Mouse (Mus musculus): ENCODE data around the gene Scarf1.

Scarf1 gene

DNA sequence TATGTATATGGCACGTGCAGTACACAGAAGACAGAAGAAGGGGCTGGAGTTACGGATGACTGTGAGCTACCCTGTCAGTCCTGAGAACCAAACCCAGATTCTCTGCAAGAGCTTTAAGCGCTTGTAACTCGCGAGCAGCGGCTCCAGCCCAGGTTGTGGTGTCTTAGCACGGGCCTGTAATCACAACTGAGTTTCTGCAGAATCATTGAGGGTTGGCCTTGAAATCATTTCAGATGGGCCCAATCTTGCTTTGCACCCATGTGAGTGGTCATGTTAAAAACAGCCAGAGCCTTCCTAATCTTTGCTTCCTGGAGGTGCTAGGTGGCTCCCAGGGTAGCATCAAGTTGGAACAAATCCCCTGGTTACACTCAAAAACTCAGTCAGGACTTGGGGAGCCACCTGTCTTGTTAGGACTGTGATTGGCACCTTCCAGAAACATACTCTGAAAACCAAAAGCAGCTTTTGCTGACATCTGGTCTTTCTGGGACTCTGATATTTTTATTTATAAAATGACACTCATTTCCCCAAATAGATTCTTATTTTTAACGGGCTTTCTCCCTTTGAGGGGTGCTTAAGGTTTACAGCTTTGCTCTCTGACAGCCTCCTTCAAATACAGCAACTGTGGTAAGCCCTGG lies 46.6 kb downstream of the Scarf1 start:
- H3K27me3 ChIP-seq (ENCODE audit: control insufficient read depth, insufficient read depth, low read length, poor library complexity, severe bottlenecking): no peaks in the 10 kb centered on the region
- H3K36me3 ChIP-seq (ENCODE audit: control insufficient read depth, insufficient read depth, low read length, poor library complexity, severe bottlenecking): peaks cover 13% of the 10 kb centered on the region
- no peak for DNase-seq (ENCODE audit: low read depth, low spot score)

DNA sequence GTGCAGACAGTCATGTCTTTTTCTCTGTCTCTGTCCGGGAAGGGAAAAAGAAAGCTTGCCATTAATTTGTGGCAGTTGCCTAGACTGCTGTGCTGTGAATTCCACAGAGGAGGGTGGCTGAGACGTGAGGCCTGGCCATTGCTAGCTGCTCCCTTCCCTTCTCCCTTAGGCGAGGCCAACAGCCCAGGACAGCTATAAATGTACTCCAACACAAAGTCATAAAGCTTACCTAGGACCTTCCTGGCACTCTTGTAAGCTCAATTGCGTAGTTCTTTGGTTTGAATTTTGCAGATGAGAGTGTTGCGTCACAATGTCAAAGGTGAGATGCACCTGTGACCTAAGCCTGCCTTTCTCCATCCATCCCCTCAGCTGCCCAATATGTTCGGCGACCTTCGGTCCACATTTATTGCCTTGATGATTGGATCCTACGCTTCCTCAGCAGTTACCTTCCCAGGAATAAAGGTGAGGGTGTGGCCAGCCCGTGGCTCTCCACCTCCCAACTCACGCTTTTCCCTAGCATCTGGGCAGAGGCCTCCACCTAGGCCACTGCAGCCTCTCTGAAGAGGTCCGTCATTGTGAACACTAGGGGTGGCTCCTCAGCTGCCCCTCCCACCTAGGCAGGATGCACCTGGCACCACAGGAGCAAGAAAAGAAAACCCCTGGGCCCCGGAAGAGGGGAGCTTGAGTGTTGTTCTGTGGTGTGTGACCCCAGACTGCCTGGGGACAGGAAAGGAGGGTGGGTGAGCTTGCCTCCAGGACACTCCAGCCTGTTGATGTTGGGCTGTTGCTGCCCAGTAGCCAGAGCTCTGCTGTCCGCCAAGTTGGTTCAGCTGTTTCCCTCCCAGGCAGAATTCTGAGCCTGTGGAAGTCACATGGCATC lies 47.4 kb downstream of the Scarf1 start:
- peaks cover 13% of the 10 kb centered on the region for H3K36me3 ChIP-seq (ENCODE audit: control insufficient read depth, insufficient read depth, low read length, poor library complexity, severe bottlenecking)
- peak; percentile 81 for DNase-seq (ENCODE audit: low read depth, low spot score)
- H3K27me3 ChIP-seq (ENCODE audit: control insufficient read depth, insufficient read depth, low read length, poor library complexity, severe bottlenecking): no peaks in the 10 kb centered on the region

DNA sequence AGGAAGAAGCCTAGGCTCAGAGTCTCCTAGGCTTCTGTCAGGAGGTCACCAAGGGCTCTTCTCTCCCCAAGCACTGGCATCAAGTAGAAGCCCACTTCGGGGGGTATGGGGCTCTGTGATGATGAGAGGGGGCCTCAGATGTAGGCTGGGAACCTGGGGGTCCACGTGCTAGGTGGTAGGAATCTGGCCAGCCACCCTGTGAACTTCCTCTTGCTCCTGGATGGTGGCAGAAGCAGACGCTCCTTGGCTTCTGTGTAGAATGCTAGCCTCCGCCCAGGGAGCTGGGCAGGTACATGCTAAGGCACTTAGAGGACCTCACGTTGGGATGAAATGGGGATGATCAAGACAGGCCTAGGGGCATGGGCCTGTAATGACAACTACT lies 48.1 kb downstream of the Scarf1 start:
- Histone ChIP-seq H3K27me3 (ENCODE audit: control insufficient read depth, insufficient read depth, low read length, poor library complexity, severe bottlenecking) (no peaks in the 10 kb centered on the region), H3K36me3 (ENCODE audit: control insufficient read depth, insufficient read depth, low read length, poor library complexity, severe bottlenecking) (peaks cover 13% of the 10 kb centered on the region)
- no peak for DNase-seq (ENCODE audit: low read depth, low spot score)

DNA sequence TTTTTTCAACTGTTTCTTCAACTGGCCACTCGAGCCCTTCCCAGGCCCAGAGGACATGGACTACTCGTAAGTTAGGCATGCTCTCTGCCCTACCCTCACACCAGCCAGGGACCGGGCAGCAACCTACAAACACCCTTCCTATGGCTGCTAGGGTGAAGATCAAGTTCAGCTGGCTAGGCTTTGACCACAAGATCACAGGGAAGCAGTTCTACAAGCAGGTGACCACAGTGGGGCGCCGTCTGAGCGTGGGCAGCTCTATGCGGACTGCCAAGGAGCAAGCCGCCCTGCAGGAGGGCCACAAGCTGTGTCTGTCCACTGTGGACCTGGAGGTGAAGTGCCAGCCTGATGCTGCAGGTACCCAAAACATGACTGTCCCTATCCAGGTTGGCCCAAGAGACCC lies 49.5 kb downstream of the Scarf1 start:
- no peak for DNase-seq (ENCODE audit: low read depth, low spot score)
- Histone ChIP-seq H3K27me3 (ENCODE audit: control insufficient read depth, insufficient read depth, low read length, poor library complexity, severe bottlenecking) (no peaks in the 10 kb centered on the region), H3K36me3 (ENCODE audit: control insufficient read depth, insufficient read depth, low read length, poor library complexity, severe bottlenecking) (peaks cover 16% of the 10 kb centered on the region)

DNA sequence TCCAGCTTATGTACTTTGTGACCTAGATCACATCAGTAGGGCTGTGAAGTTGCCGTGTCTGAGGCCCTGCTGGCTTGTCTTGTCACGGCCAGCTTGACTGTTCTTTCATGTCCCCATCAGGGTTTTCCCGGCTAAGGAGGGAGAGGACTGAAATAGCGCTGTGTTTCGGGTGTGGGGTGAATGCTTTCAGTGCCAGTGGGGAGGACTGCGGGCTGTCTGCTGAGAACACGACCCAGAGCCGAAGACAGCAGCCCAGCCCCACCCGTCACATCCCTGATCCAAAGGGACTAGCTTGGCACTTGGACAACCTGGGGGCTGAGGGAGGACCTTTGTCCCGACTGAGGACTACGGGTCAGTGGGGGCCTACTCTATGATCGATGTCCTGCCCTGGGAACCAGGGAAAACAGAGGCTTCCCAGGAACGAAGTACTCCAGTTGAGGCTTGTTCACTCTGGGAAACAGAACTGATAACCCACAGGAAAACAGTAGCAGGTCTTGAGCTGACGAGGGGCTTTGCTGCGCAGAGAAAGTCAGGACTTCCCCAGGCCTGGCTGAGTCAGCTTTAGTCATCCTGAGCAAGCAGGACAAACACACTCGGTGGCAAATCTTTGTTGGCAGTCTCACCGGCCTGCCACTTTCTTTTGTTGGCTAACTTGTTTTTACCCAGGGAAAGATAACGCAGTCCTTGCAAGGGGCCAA lies 50.7 kb downstream of the Scarf1 start:
- peaks cover 16% of the 10 kb centered on the region for H3K36me3 ChIP-seq (ENCODE audit: control insufficient read depth, insufficient read depth, low read length, poor library complexity, severe bottlenecking)
- no peaks in the 10 kb centered on the region for H3K27me3 ChIP-seq (ENCODE audit: control insufficient read depth, insufficient read depth, low read length, poor library complexity, severe bottlenecking)
- no peak for DNase-seq (ENCODE audit: low read depth, low spot score)

DNA sequence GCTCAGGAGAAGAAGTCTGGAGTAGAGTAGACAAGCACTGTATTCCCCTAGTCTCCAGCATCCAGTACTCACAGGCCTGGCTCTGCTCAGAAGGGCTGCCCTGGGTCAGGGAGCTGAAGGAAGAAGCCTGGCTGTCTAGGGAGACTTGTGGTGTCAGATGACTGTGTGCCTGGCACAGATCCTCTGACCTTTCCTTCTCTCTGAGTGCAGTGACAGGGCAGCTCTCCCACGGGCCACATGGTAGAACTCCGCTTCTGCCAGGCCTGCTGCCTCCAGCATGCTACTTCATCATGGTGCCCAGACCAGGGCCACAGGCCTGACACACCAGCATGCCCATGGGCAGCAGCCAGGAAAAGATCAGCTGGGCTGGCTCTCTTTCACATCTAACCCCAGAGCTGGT lies 52.5 kb downstream of the Scarf1 start:
- DNase-seq (ENCODE audit: low read depth, low spot score): no peak
- Histone ChIP-seq H3K36me3 (ENCODE audit: control insufficient read depth, insufficient read depth, low read length, poor library complexity, severe bottlenecking) (peaks cover 19% of the 10 kb centered on the region), H3K27me3 (ENCODE audit: control insufficient read depth, insufficient read depth, low read length, poor library complexity, severe bottlenecking) (no peaks in the 10 kb centered on the region)

DNA sequence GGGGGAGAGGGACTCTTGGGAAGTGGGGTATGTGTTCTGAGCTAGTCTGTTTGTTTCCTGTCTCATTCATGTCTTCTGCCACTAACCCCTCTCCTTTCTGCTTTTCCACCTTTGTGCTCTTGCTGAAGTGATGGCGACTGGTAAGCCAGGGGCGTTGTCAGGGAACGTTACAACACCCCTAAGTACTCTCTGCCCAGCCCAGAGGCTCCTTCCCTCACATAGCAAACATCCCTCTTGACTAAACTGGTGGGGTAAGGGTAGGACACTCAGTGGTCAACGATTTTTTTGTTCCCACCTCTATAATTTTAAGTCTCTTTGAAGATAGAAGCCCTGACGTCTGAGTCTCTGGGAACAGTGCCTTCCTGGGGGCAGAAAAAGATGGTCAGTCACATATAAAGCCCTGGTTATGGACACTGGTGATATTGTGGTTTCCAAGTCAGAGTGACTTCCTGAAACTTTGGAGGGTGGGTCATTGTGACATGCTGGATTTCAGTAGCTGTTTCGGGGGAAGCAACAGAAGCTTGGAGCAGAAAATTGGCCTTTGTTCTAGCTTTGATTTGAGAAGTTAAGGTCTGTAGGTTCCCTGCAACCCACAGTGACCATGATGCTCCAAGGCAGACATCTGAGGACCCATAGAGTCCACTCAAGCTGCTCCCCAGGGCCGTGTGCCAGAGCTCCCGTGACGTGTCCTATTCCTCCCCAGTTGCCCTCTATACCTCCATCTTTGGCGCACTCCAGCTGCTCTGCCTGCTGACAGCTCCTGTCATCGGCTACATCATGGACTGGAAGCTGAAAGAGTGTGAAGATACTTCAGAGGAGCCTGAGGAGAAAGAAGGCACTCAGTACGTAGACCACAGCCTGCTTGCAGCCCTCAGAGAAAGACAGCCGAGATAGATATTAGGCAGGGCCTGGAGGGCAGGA lies 53.2 kb downstream of the Scarf1 start:
- DNase-seq (ENCODE audit: low read depth, low spot score): no peak
- Histone ChIP-seq H3K36me3 (ENCODE audit: control insufficient read depth, insufficient read depth, low read length, poor library complexity, severe bottlenecking) (peaks cover 19% of the 10 kb centered on the region), H3K27me3 (ENCODE audit: control insufficient read depth, insufficient read depth, low read length, poor library complexity, severe bottlenecking) (no peaks in the 10 kb centered on the region)

DNA sequence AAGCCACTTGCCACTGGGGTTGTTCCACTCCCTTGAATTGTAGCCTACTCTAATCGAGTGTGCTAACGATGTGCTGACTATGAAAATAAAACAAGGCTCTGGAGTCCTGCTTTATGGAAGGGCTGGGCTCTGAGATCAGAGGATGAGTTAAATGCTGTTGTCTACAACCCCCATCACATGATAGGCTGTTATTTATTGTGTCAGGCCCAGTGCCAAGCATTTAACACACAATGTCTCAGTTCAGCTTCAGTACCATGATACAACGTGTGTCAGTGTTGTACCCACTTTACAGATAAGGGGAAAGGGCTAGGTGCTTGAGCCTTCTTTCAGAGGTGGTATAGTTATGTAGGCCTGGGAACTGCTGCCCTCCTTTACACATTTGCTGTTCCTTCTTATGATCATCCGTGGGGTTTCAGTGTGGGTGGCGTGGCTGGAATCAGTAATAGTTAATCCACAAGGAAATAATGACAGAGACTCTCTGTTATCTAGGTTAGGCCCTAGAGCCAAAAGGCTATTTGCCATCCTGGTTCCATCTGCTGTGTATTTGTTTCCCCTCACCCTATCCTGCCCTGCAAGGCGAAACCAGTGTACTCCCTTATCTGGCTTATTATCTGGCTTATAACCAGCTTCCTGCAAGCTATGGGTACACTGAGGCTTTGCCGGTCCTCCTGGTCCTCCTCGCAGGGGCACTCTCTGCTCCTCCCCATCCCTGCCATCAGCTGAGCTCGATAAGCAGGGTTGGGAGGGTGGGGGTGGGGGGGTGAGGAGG lies 54.2 kb downstream of the Scarf1 start:
- DNase-seq (ENCODE audit: low read depth, low spot score): no peak
- peaks cover 19% of the 10 kb centered on the region for H3K36me3 ChIP-seq (ENCODE audit: control insufficient read depth, insufficient read depth, low read length, poor library complexity, severe bottlenecking)
- no peaks in the 10 kb centered on the region for H3K27me3 ChIP-seq (ENCODE audit: control insufficient read depth, insufficient read depth, low read length, poor library complexity, severe bottlenecking)

DNA sequence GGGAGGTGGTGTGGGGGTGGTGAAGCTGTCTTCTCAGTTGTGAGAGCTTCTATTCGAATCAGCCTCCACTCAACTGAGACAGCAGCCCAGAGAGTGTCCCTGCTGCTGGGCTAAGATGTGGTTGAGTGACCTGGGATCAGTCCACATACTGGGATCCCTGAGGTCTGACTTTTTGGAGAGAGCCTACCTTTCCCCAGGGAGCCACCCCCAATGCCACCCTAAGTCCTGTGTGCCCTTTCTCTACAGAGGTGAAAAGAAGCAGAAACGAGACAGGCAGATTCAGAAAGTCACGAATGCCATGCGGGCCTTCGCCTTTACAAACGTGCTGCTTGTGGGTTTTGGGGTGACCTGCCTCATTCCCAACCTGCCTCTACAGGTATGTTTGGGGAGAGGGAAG lies 54.8 kb downstream of the Scarf1 start:
- Histone ChIP-seq H3K27me3 (ENCODE audit: control insufficient read depth, insufficient read depth, low read length, poor library complexity, severe bottlenecking) (no peaks in the 10 kb centered on the region), H3K36me3 (ENCODE audit: control insufficient read depth, insufficient read depth, low read length, poor library complexity, severe bottlenecking) (peaks cover 15% of the 10 kb centered on the region)
- no peak for DNase-seq (ENCODE audit: low read depth, low spot score)

DNA sequence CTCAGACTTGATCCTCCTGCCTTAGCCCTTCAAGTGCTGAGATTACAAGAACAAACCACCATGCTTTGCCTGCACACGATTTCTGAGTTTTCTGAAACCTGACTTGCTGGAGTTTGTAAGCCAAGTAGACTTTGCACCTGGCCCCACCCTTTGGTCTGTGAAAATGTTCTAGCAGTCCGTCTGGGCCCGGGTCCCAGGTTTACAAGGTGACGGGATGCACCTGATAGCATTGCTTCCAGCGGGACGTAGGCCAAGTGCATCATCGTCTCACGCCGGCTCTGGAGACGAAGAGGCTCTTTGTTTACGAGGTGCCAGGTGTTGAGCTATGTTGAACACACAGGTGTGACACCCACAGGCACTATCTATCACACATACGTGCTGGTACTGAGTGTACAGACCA lies 55.6 kb downstream of the Scarf1 start:
- H3K36me3 ChIP-seq (ENCODE audit: control insufficient read depth, insufficient read depth, low read length, poor library complexity, severe bottlenecking): peaks cover 9% of the 10 kb centered on the region
- DNase-seq (ENCODE audit: low read depth, low spot score): no peak
- H3K27me3 ChIP-seq (ENCODE audit: control insufficient read depth, insufficient read depth, low read length, poor library complexity, severe bottlenecking): no peaks in the 10 kb centered on the region

DNA sequence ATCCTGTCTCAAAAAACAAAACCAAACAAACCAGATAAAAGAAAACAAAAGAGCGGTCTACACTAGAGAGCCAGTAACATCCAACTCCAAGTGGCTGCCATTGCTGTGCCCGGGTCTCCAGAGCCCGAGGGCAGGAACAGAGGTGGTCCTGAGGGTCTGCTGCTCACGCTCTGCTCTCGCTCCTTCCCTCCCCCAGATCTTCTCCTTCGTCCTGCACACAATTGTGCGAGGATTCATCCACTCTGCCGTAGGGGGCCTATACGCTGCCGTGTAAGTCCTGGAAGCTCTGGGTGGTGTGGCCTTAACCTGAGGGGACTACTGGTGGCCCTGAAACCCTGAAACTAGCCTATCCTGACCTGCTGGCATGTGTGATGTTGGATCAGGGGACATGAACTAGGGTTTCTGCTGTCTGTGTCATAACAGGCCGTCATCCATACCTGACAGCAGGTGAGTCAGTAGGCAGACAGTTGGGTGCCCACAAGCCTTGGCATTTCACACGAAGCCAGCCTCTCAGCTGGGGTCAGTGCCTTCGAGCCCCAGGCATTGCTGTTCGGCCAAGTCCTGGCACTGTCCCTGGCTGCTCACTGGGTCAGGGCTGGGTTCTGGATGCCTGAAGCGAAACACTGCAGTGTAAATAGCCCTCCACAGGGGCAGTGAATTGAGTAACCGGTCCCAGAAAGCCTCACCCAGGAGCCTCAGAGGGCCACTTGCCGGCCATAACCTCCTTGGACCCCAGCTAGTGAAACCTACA lies 57.2 kb downstream of the Scarf1 start:
- peaks cover 7% of the 10 kb centered on the region for H3K36me3 ChIP-seq (ENCODE audit: control insufficient read depth, insufficient read depth, low read length, poor library complexity, severe bottlenecking)
- DNase-seq (ENCODE audit: low read depth, low spot score): no peak

DNA sequence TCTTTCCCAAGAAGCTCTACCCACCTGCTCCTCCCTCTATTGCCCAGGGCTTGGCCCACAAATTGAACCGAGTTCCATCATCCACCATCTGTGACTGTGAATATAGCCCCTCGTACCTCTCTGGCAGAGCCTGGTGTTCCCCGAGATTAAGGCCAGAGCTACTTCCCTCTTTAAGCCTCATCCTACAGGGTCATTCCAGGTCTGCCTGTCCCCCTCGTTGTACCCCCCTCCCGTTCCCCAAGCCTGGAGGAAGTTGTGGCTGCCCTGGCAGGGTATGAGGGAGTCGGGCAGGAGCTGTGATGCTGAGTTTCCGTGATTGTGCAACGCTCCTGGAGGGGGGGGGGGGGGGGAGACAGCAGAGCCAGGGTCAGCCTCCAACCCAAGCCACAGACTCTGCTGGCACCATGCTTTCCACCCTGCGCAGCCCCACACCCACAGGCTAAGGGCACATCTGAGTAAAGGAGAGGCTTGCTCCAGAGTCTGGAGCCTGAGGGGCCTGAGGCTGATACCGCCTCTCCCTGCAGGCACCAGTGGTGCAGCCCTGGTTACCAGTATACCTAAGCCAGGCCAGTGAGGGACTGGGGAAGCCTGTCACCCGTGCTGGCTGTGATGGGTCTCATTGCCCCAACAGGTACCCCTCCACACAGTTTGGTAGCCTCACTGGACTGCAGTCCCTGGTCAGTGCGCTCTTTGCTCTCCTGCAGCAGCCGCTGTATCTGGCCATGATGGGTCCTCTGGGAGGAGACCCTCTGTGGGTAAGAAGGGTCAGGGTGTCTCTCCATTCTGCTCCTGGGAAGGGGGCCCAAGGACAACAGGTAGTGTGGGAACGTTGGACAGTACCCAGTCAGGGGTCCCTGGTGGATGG lies 58.0 kb downstream of the Scarf1 start:
- DNase-seq (ENCODE audit: low read depth, low spot score): no peak
- Histone ChIP-seq H3K36me3 (ENCODE audit: control insufficient read depth, insufficient read depth, low read length, poor library complexity, severe bottlenecking) (peaks cover 7% of the 10 kb centered on the region), H3K27me3 (ENCODE audit: control insufficient read depth, insufficient read depth, low read length, poor library complexity, severe bottlenecking) (no peaks in the 10 kb centered on the region)

More for the DNA sequence above, 57.2 kb downstream of the Scarf1 start:
- no peaks in the 10 kb centered on the region for H3K27me3 ChIP-seq (ENCODE audit: control insufficient read depth, insufficient read depth, low read length, poor library complexity, severe bottlenecking)
